Mouse (Mus musculus): ENCODE results near the gene Ncoa3.

The Ncoa3 gene

GRCm38 (mm10) chr2:166080967-166081750 lies 88.7 kb downstream of the Ncoa3 start:
- peak; percentile 69 to 78 for DNase-seq

GRCm38 (mm10) chr2:166082193-166082592 lies 89.8 kb downstream of the Ncoa3 start:
- DNase-seq = peak; percentile 91

- DNase-seq = no peak
These were observed 90.2 kb downstream of the Ncoa3 start for GRCm38 (mm10) chr2:166082661-166083060.

GRCm38 (mm10) chr2:166083542-166084031 lies 91.2 kb downstream of the Ncoa3 start:
- DNase-seq = no peak

GRCm38 (mm10) chr2:166084111-166084510 lies 91.7 kb downstream of the Ncoa3 start:
- no peak for DNase-seq

- peak; percentile 85 to 87 for DNase-seq
These were observed 92.5 kb downstream of the Ncoa3 start for GRCm38 (mm10) chr2:166084964-166085363.

- DNase-seq = no peak
These were observed 93.3 kb downstream of the Ncoa3 start for GRCm38 (mm10) chr2:166085780-166086179.

- peak; percentile 41 to 59 for DNase-seq
These were observed 94.2 kb downstream of the Ncoa3 start for GRCm38 (mm10) chr2:166086457-166087233.

GRCm38 (mm10) chr2:166088991-166089390 lies 96.6 kb downstream of the Ncoa3 start:
- DNase-seq = no peak

GRCm38 (mm10) chr2:166090131-166090581 lies 97.7 kb downstream of the Ncoa3 start:
- DNase-seq = peak; percentile 56 to 69

- DNase-seq = no peak
These were observed 99.2 kb downstream of the Ncoa3 start for GRCm38 (mm10) chr2:166091599-166091998.

GRCm38 (mm10) chr2:166092412-166092811 lies 100.0 kb downstream of the Ncoa3 start:
- no peak for DNase-seq

- no peak for DNase-seq
These were observed 103.9 kb downstream of the Ncoa3 start for GRCm38 (mm10) chr2:166096300-166096699.

GRCm38 (mm10) chr2:166096834-166097233 lies 104.4 kb downstream of the Ncoa3 start:
- DNase-seq = no peak

GRCm38 (mm10) chr2:166097443-166098291 lies 105.2 kb downstream of the Ncoa3 start:
- peak; percentile 49 to 68 for DNase-seq

- no peak for DNase-seq
These were observed 106.0 kb downstream of the Ncoa3 start for GRCm38 (mm10) chr2:166098292-166098933.

- DNase-seq = no peak
These were observed 108.2 kb downstream of the Ncoa3 start for GRCm38 (mm10) chr2:166100309-166101262.

- peak; percentile 48 to 60 for DNase-seq
These were observed 110.5 kb downstream of the Ncoa3 start for GRCm38 (mm10) chr2:166102893-166103292.

GRCm38 (mm10) chr2:166105911-166106310 lies 113.5 kb downstream of the Ncoa3 start:
- no peak for DNase-seq

GRCm38 (mm10) chr2:166106631-166107030 lies 114.2 kb downstream of the Ncoa3 start:
- DNase-seq = no peak

- DNase-seq = no peak
These were observed 115.5 kb downstream of the Ncoa3 start for GRCm38 (mm10) chr2:166107911-166108310.

Data from kidney, postnatal 4 days (tissue).